Mouse (Mus musculus) brain, embryonic 14.5 days (tissue): ENCODE results near the gene Tspan10.

Experiments
- CTCF ChIP-seq: fragments of 200-500 bp; IDR thresholded peaks from 2 replicates; pipeline ENCODE4 v1.5.1; 2012; ENCODE audit warnings: inconsistent platforms, mild to moderate bottlenecking, moderate library complexity, borderline replicate concordance; ENCODE audit not compliant: insufficient read depth, insufficient read length; ENCODE audit errors: extremely low read depth
- POLR2A ChIP-seq: fragments of 200-500 bp; IDR thresholded peaks from 2 replicates; pipeline ENCODE4 v1.6.1; 2012; ENCODE audit warnings: mild to moderate bottlenecking, inconsistent platforms, borderline replicate concordance; ENCODE audit not compliant: poor library complexity, insufficient read depth, insufficient read length, severe bottlenecking; ENCODE audit errors: extremely low read depth

DNA sequence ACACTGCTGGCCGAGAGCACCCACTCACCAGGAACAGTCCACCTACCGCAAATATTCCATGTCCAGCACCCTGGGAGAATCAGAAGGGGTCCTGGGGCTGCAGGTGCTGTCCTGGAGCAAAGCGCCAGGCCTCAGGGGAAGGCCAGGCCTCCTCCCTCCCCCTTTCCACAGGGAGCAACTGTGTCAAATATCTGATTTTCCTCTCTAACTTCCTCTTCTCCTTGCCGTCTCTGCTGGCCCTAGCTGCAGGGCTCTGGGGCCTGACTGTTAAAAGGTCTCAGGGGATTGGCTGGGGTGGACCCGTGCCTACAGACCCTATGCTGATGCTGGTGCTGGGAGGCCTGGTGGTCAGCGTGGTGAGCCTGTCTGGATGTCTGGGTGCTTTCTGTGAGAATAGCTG lies 1.7 kb downstream of the Tspan10 start:
- TF ChIP-seq POLR2A (no peak), CTCF (no peak)
